Mouse (Mus musculus) MEL (cell line): ENCODE measurements around the gene Zfp638.

Experiments
- CTCF ChIP-seq, 3 experiments: IDR thresholded peaks in 2 of 3; conservative IDR thresholded peaks in 1 of 3; 2 replicates each; pipeline ENCODE4 v1.5.1; 2011 to 2012; ENCODE audit warnings: low read length in 3 of 3, low read depth in 2 of 3, mild to moderate bottlenecking in 2 of 3, improper control_type of control experiment in 1 of 3, inconsistent platforms in 1 of 3, mixed read lengths in 1 of 3, moderate library complexity in 1 of 3; ENCODE audit not compliant: control insufficient read depth in 1 of 3, insufficient read depth in 1 of 3, poor library complexity in 1 of 3, severe bottlenecking in 1 of 3
- EP300 ChIP-seq, 2 experiments: IDR thresholded peaks; 2 replicates each; pipeline ENCODE4 v1.6.1; 2011; ENCODE audit warnings: improper control_type of control experiment in 2 of 2, low read length in 2 of 2, low read depth in 1 of 2, mild to moderate bottlenecking in 1 of 2
- GABPA ChIP-seq: IDR thresholded peaks from 2 replicates; pipeline ENCODE4 v1.6.1; 2012; ENCODE audit warnings: low read depth, mild to moderate bottlenecking, inconsistent platforms, low read length, improper control_type of control experiment, moderate library complexity
- GATA1 ChIP-seq: IDR thresholded peaks from 2 replicates; pipeline ENCODE4 v1.6.1; 2011; ENCODE audit warnings: low read depth, low read length, improper control_type of control experiment
- HCFC1 ChIP-seq: IDR thresholded peaks from 2 replicates; pipeline ENCODE4 v1.6.1; 2012; ENCODE audit warnings: low read depth, mild to moderate bottlenecking, inconsistent platforms, low read length, improper control_type of control experiment, moderate library complexity
- MYB ChIP-seq: IDR thresholded peaks from 2 replicates; pipeline ENCODE4 v1.6.1; 2011; ENCODE audit warnings: mild to moderate bottlenecking, low read depth, low read length, improper control_type of control experiment
- NELFE ChIP-seq: IDR thresholded peaks from 2 replicates; pipeline ENCODE4 v1.6.1; 2011; ENCODE audit warnings: low read depth, low read length, improper control_type of control experiment
- POLR2A ChIP-seq, 2 experiments: IDR thresholded peaks; 2 replicates each; pipeline ENCODE4 v1.6.1; 2011 to 2012; ENCODE audit warnings: low read length in 2 of 2, mild to moderate bottlenecking in 2 of 2, control low read depth in 1 of 2, improper control_type of control experiment in 1 of 2, low read depth in 1 of 2, moderate library complexity in 1 of 2; ENCODE audit not compliant: control insufficient read depth in 1 of 2, insufficient read depth in 1 of 2, poor library complexity in 1 of 2
- RAD21 ChIP-seq: IDR thresholded peaks from 2 replicates; pipeline ENCODE4 v1.6.1; 2011; ENCODE audit warnings: mild to moderate bottlenecking, low read depth, low read length, improper control_type of control experiment
- USF2 ChIP-seq, 2 experiments: IDR thresholded peaks; 2 replicates each; pipeline ENCODE4 v1.6.1; 2011 to 2012; ENCODE audit warnings: improper control_type of control experiment in 2 of 2, low read length in 2 of 2, borderline replicate concordance in 1 of 2, inconsistent platforms in 1 of 2, low read depth in 1 of 2, mild to moderate bottlenecking in 1 of 2; ENCODE audit not compliant: insufficient read depth in 1 of 2

- peak; percentile 62 for TF ChIP-seq RAD21
- TF ChIP-seq POLR2A (IDR thresholded peaks at IDR 0.05; ENCODE audit: control insufficient read depth in 1 of 2, insufficient read depth in 1 of 2, low read depth in 1 of 2, low read length in 2 of 2, poor library complexity in 1 of 2), result peak; percentile 82 to 91
- TF ChIP-seq CTCF (IDR thresholded peaks at IDR 0.05 in 2 of 3, conservative IDR thresholded peaks at IDR 0.05 in 1 of 3; ENCODE audit: control insufficient read depth in 1 of 3, insufficient read depth in 1 of 3, low read depth in 2 of 3, low read length in 3 of 3, poor library complexity in 1 of 3, severe bottlenecking in 1 of 3), result peak; percentile 94 to 96 (median 96)
- no peak for TF ChIP-seq MYB
- TF ChIP-seq NELFE, result peak; percentile 96
- TF ChIP-seq EP300 (IDR thresholded peaks at IDR 0.05; ENCODE audit: low read depth in 1 of 2, low read length in 2 of 2), result no peak
- peak; percentile 73; the same call in 1 of the 2 replicates for TF ChIP-seq HCFC1
- no peak for TF ChIP-seq GATA1
- TF ChIP-seq GABPA, result no peak
- no peak for TF ChIP-seq USF2 (IDR thresholded peaks at IDR 0.05; ENCODE audit: borderline replicate concordance in 1 of 2, insufficient read depth in 1 of 2, low read depth in 1 of 2, low read length in 2 of 2)
Observed at GRCm38 (mm10) chr6:83914183-83914719, 47.3 kb downstream of the Zfp638 start.
